Mouse (Mus musculus): ENCODE data around the gene Togaram2. TPM values are rescaled to one million over a fixed set of nuclear protein-coding genes. Genes with fewer than 3 reads are reported as not detected.

Gene Togaram2
- total and polyA plus RNA-seq, 2 experiments: not detected

GRCm38 (mm10) chr17:71658666-71659065 lies 14.4 kb upstream of the Togaram2 start:
- 93% methylated on average over 10 of the region's 10 CpGs for WGBS
- Histone ChIP-seq H3K4me3 (ENCODE audit: insufficient read depth, low read depth, low read length) (no peak overlapping the region), H3K36me3 (ENCODE audit: control insufficient read depth, insufficient read depth, low read length) (peaks cover 30% of the 10 kb centered on the region), H3K27ac (replicated peaks; ENCODE audit: insufficient read depth, low read depth, low read length) (no peak overlapping the region), H3K4me1 (ENCODE audit: control insufficient read depth, insufficient read depth, low read length) (peaks cover 2% of the 10 kb centered on the region), H3K9ac (ENCODE audit: low read depth, low read length) (no peak overlapping the region), H3K79me2 (ENCODE audit: control insufficient read depth, insufficient read depth, low read length) (no peaks in the 10 kb centered on the region), H3K27me3 (ENCODE audit: control insufficient read depth, insufficient read depth, low read length) (no peaks in the 10 kb centered on the region)
- DNase-seq (ENCODE audit: extremely low read depth, low read depth, low spot score): no peak
- TF ChIP-seq POLR2A (IDR thresholded peaks at IDR 0.05; ENCODE audit: extremely low read depth, insufficient read depth, low read length) (no peak), CTCF (IDR thresholded peaks at IDR 0.05; ENCODE audit: low read depth, low read length) (no peak)

GRCm38 (mm10) chr17:71660390-71660789 lies 12.7 kb upstream of the Togaram2 start:
- H3K79me2 ChIP-seq (ENCODE audit: control insufficient read depth, insufficient read depth, low read length): no peaks in the 10 kb centered on the region
- H3K36me3 ChIP-seq (ENCODE audit: control insufficient read depth, insufficient read depth, low read length): peaks cover 26% of the 10 kb centered on the region
- WGBS: 47% methylated on average over 1 of the region's 1 CpGs
- H3K4me1 ChIP-seq (ENCODE audit: control insufficient read depth, insufficient read depth, low read length): peaks cover 2% of the 10 kb centered on the region
- H3K27me3 ChIP-seq (ENCODE audit: control insufficient read depth, insufficient read depth, low read length): no peaks in the 10 kb centered on the region
- H3K4me3 ChIP-seq (ENCODE audit: insufficient read depth, low read depth, low read length): no peak overlapping the region
- TF ChIP-seq CTCF (IDR thresholded peaks at IDR 0.05; ENCODE audit: low read depth, low read length) (no peak), POLR2A (IDR thresholded peaks at IDR 0.05; ENCODE audit: extremely low read depth, insufficient read depth, low read length) (no peak)
- H3K9ac ChIP-seq (ENCODE audit: low read depth, low read length): no peak overlapping the region
- no peak for DNase-seq (ENCODE audit: extremely low read depth, low read depth, low spot score)
- H3K27ac ChIP-seq (replicated peaks; ENCODE audit: insufficient read depth, low read depth, low read length): no peak overlapping the region

- H3K79me2 ChIP-seq (ENCODE audit: control insufficient read depth, insufficient read depth, low read length): no peaks in the 10 kb centered on the region
- 12% methylated on average over 21 of the region's 21 CpGs for WGBS
- no peak overlapping the region for H3K27ac ChIP-seq (replicated peaks; ENCODE audit: insufficient read depth, low read depth, low read length)
- peak overlapping the region; percentile 5; the same call in 1 of the 2 replicates for H3K4me3 ChIP-seq (ENCODE audit: insufficient read depth, low read depth, low read length)
- H3K36me3 ChIP-seq (ENCODE audit: control insufficient read depth, insufficient read depth, low read length): peaks cover 8% of the 10 kb centered on the region
- DNase-seq (ENCODE audit: extremely low read depth, low read depth, low spot score): peak; percentile 36
- no peaks in the 10 kb centered on the region for H3K27me3 ChIP-seq (ENCODE audit: control insufficient read depth, insufficient read depth, low read length)
- peak overlapping the region; percentile 60 for H3K9ac ChIP-seq (ENCODE audit: low read depth, low read length)
- H3K4me1 ChIP-seq (ENCODE audit: control insufficient read depth, insufficient read depth, low read length): peaks cover 2% of the 10 kb centered on the region
- TF ChIP-seq CTCF (IDR thresholded peaks at IDR 0.05; ENCODE audit: low read depth, low read length) (peak; percentile 85), POLR2A (IDR thresholded peaks at IDR 0.05; ENCODE audit: extremely low read depth, insufficient read depth, low read length) (no peak)
Measured at GRCm38 (mm10) chr17:71662751-71663250, 10.3 kb upstream of the Togaram2 start.

GRCm38 (mm10) chr17:71663491-71663890 lies 9.6 kb upstream of the Togaram2 start:
- TF ChIP-seq CTCF (IDR thresholded peaks at IDR 0.05; ENCODE audit: low read depth, low read length) (no peak), POLR2A (IDR thresholded peaks at IDR 0.05; ENCODE audit: extremely low read depth, insufficient read depth, low read length) (no peak)
- Histone ChIP-seq H3K4me3 (ENCODE audit: insufficient read depth, low read depth, low read length) (no peak overlapping the region), H3K27me3 (ENCODE audit: control insufficient read depth, insufficient read depth, low read length) (no peaks in the 10 kb centered on the region), H3K36me3 (ENCODE audit: control insufficient read depth, insufficient read depth, low read length) (peaks cover 3% of the 10 kb centered on the region; the same call in 1 of the 2 replicates), H3K4me1 (ENCODE audit: control insufficient read depth, insufficient read depth, low read length) (peaks cover 2% of the 10 kb centered on the region), H3K79me2 (ENCODE audit: control insufficient read depth, insufficient read depth, low read length) (no peaks in the 10 kb centered on the region), H3K9ac (ENCODE audit: low read depth, low read length) (no peak overlapping the region), H3K27ac (replicated peaks; ENCODE audit: insufficient read depth, low read depth, low read length) (no peak overlapping the region)
- WGBS: 86% methylated on average over 6 of the region's 6 CpGs
- no peak for DNase-seq (ENCODE audit: extremely low read depth, low read depth, low spot score)

GRCm38 (mm10) chr17:71664172-71664571 lies 8.9 kb upstream of the Togaram2 start:
- 77% methylated on average over 1 of the region's 1 CpGs for WGBS

GRCm38 (mm10) chr17:71665201-71665600 lies 7.9 kb upstream of the Togaram2 start:
- Histone ChIP-seq H3K4me1 (ENCODE audit: control insufficient read depth, insufficient read depth, low read length) (peaks cover 2% of the 10 kb centered on the region), H3K79me2 (ENCODE audit: control insufficient read depth, insufficient read depth, low read length) (no peaks in the 10 kb centered on the region), H3K9ac (ENCODE audit: low read depth, low read length) (no peak overlapping the region), H3K27me3 (ENCODE audit: control insufficient read depth, insufficient read depth, low read length) (no peaks in the 10 kb centered on the region), H3K36me3 (ENCODE audit: control insufficient read depth, insufficient read depth, low read length) (no peaks in the 10 kb centered on the region), H3K27ac (replicated peaks; ENCODE audit: insufficient read depth, low read depth, low read length) (no peak overlapping the region), H3K4me3 (ENCODE audit: insufficient read depth, low read depth, low read length) (no peak overlapping the region)
- no peak for TF ChIP-seq CTCF (IDR thresholded peaks at IDR 0.05; ENCODE audit: low read depth, low read length)
- no peak for TF ChIP-seq POLR2A (IDR thresholded peaks at IDR 0.05; ENCODE audit: extremely low read depth, insufficient read depth, low read length)
- no peak for DNase-seq (ENCODE audit: extremely low read depth, low read depth, low spot score)
- WGBS: 85% methylated on average over 4 of the region's 4 CpGs

More at GRCm38 (mm10) chr17:71664172-71664571, 8.9 kb upstream of the Togaram2 start:
- Histone ChIP-seq H3K27ac (replicated peaks; ENCODE audit: insufficient read depth, low read depth, low read length) (no peak overlapping the region), H3K9ac (ENCODE audit: low read depth, low read length) (no peak overlapping the region), H3K79me2 (ENCODE audit: control insufficient read depth, insufficient read depth, low read length) (no peaks in the 10 kb centered on the region), H3K36me3 (ENCODE audit: control insufficient read depth, insufficient read depth, low read length) (no peaks in the 10 kb centered on the region), H3K4me1 (ENCODE audit: control insufficient read depth, insufficient read depth, low read length) (peaks cover 2% of the 10 kb centered on the region), H3K27me3 (ENCODE audit: control insufficient read depth, insufficient read depth, low read length) (no peaks in the 10 kb centered on the region), H3K4me3 (ENCODE audit: insufficient read depth, low read depth, low read length) (no peak overlapping the region)
- no peak for DNase-seq (ENCODE audit: extremely low read depth, low read depth, low spot score)
- TF ChIP-seq CTCF (IDR thresholded peaks at IDR 0.05; ENCODE audit: low read depth, low read length): no peak
- TF ChIP-seq POLR2A (IDR thresholded peaks at IDR 0.05; ENCODE audit: extremely low read depth, insufficient read depth, low read length): no peak
